Mouse (Mus musculus) forebrain, postnatal 0 days (tissue): ENCODE results near the gene Gm14459. TPM values are rescaled to one million over a fixed set of nuclear protein-coding genes. Genes with fewer than 3 reads are reported as not detected.
"Not testable (repeated sequence)": the region's sequence is repeated elsewhere in the genome, so short reads cannot be mapped to it uniquely, and the experiment has no call there.

Experiments
- ATAC-seq: fragments of 200-750 bp; cut with Nextera tagmentation; 2 replicates; pipeline ENCODE4 v1.8.0; 2017; ENCODE audit warnings: mild to moderate bottlenecking, moderate library complexity
- DNase-seq: peaks from one replicate; pipeline ENCODE4 v3.0.0-alpha.2; 2015
- H3K27ac ChIP-seq: fragments of 300-500 bp; sonication (generic); 2 replicates; pipeline ENCODE4 v1.5.1; 2014; ENCODE audit warnings: low read depth, mild to moderate bottlenecking, antibody characterized with exemption, low read length, moderate library complexity, mixed read lengths
- H3K27me3 ChIP-seq: fragments of 300-500 bp; sonication (generic); 2 replicates; pipeline ENCODE4 v1.6.1; 2014; ENCODE audit warnings: mild to moderate bottlenecking, low read length, mixed read lengths; ENCODE audit not compliant: insufficient read depth
- H3K36me3 ChIP-seq: fragments of 300-500 bp; sonication (generic); 2 replicates; pipeline ENCODE4 v1.6.1; 2014; ENCODE audit warnings: mild to moderate bottlenecking, moderate library complexity; ENCODE audit not compliant: insufficient read depth
- H3K4me1 ChIP-seq: fragments of 300-500 bp; sonication (generic); 2 replicates; pipeline ENCODE4 v1.6.1; 2014; ENCODE audit warnings: antibody characterized with exemption; ENCODE audit not compliant: insufficient read depth
- H3K4me2 ChIP-seq: fragments of 300-500 bp; sonication (generic); 2 replicates; pipeline ENCODE4 v1.6.1; 2014; ENCODE audit warnings: low read depth, mild to moderate bottlenecking, moderate library complexity
- H3K4me3 ChIP-seq: fragments of 300-500 bp; sonication (generic); 2 replicates; pipeline ENCODE4 v1.5.1; 2014; ENCODE audit warnings: low read depth, low read length, mixed read lengths
- H3K9ac ChIP-seq: fragments of 300-500 bp; sonication (generic); 2 replicates; pipeline ENCODE4 v1.6.1; 2014; ENCODE audit warnings: mild to moderate bottlenecking
- H3K9me3 ChIP-seq: fragments of 300-500 bp; sonication (generic); 2 replicates; pipeline ENCODE4 v1.6.1; 2016; ENCODE audit warnings: low read length
- CTCF ChIP-seq: sonication (generic); IDR thresholded peaks from 2 replicates; pipeline ENCODE4 v1.5.1; 2016; ENCODE audit warnings: antibody characterized with exemption, control low read depth, low read depth
- WGBS: fragments of 180-500 bp; shearing (Covaris S2); extraction: QIAGEN DNeasy Blood & Tissue Kit; methylation state at CpG from one replicate; pipeline ENCODE4 v1.1.7; 2014; 5-methylcytosine and 5-hydroxymethylcytosine counted together
- polyA plus RNA-seq: library from polyadenylated mRNA; unstranded; fragments of >200 nt; fragmentation: Nextera tagmentation; extraction: Ambion mirVana; gene quantifications from 2 replicates; pipeline ENCODE4 v1.2.1, GENCODE M21; 2015
- total RNA-seq: library from RNA; depleted of rRNA; stranded (reverse); fragments of >200 nt; gene quantifications from 2 replicates; pipeline ENCODE4 v1.2.3, GENCODE M21; 2014; rRNA removed

Gene Gm14459
- total RNA-seq, result not detected in 2 replicates
- not detected in 2 replicates for polyA plus RNA-seq

- TF ChIP-seq CTCF, result no peak
- Histone ChIP-seq H3K4me3 (no peak within 1 kb of the TSS), H3K4me1 (no peaks in the 10 kb centered on the region), H3K4me2 (no peak within 1 kb of the TSS), H3K9me3 (no peaks in the 10 kb centered on the region), H3K36me3 (no peaks in the 10 kb centered on the region), H3K27ac (no peak within 1 kb of the TSS), H3K27me3 (no peaks in the 10 kb centered on the region), H3K9ac (no peak within 1 kb of the TSS)
- no peak for ATAC-seq
- no peak for DNase-seq
- 82% methylated on average over 2 of the region's 2 CpGs for WGBS
Measured at GRCm38 (mm10) chrX:8524854-8525253, at the start of gene Gm14459. Gene Gm14459 (minus strand): TSS chrX:8524954.

- DNase-seq, H3K36me3 ChIP-seq, H3K4me3 ChIP-seq, H3K9ac ChIP-seq, ATAC-seq, H3K27me3 ChIP-seq, H3K27ac ChIP-seq, H3K4me2 ChIP-seq, H3K9me3 ChIP-seq, H3K4me1 ChIP-seq: not testable (repeated sequence)
- WGBS, result 78% methylated on average over 4 of the region's 4 CpGs
Measured at GRCm38 (mm10) chrX:8548155-8548554, 23.4 kb upstream of the Gm14459 start, which contains the start of gene Ssxb6. Gene Ssxb6 (minus strand): TSS chrX:8548255.

Other genes with a start within 250 kb of the Gm14459 start
- not detected in 2 replicates for gene Ssxb10, start 197.5 kb downstream of the Gm14459 start, total RNA-seq
- gene Ssxb10, start 197.5 kb downstream of the Gm14459 start, polyA plus RNA-seq, result not detected in 2 replicates
- gene Ssxb9, start 158.0 kb downstream of the Gm14459 start, total RNA-seq, result not detected in 2 replicates
- gene Ssxb9, start 158.0 kb downstream of the Gm14459 start, polyA plus RNA-seq, result not detected in 2 replicates
- not detected in 2 replicates for gene Ssxb1, start 111.6 kb downstream of the Gm14459 start, total RNA-seq
- not detected in 2 replicates for gene Ssxb1, start 111.6 kb downstream of the Gm14459 start, polyA plus RNA-seq
- not detected in 2 replicates for gene Ssxb2, start 63.2 kb downstream of the Gm14459 start, total RNA-seq
- not detected in 2 replicates for gene Ssxb2, start 63.2 kb downstream of the Gm14459 start, polyA plus RNA-seq
- gene Ssxb6, start 23.3 kb upstream of the Gm14459 start, total RNA-seq, result not detected in 2 replicates
- not detected in 2 replicates for gene Ssxb6, start 23.3 kb upstream of the Gm14459 start, polyA plus RNA-seq
- gene Ssxb3, start 66.9 kb upstream of the Gm14459 start, total RNA-seq, result not detected in 2 replicates
- gene Ssxb3, start 66.9 kb upstream of the Gm14459 start, polyA plus RNA-seq, result not detected in 2 replicates
- not detected in 2 replicates for gene Ssxb8, start 165.9 kb upstream of the Gm14459 start, total RNA-seq
- gene Ssxb8, start 165.9 kb upstream of the Gm14459 start, polyA plus RNA-seq, result not detected in 2 replicates
- gene Ssx9, start 223.5 kb upstream of the Gm14459 start, total RNA-seq, result not detected in 2 replicates
- not detected in 2 replicates for gene Ssx9, start 223.5 kb upstream of the Gm14459 start, polyA plus RNA-seq